Mouse (Mus musculus) left cerebral cortex, postnatal 14 days (tissue): ENCODE measurements around the gene Slfn8. TPM values are rescaled to one million over a fixed set of nuclear protein-coding genes. Genes with fewer than 3 reads are reported as not detected.
A peak's percentile ranks its signal among the peaks of the same experiment; 100 is the strongest.
"Not testable (repeated sequence)": the region's sequence is repeated elsewhere in the genome, so short reads cannot be mapped to it uniquely, and the experiment has no call there.

ENCODE experiments used
- DNase-seq, 2 experiments: peaks; one replicate each; pipeline ENCODE4 v3.0.0; 2021 to 2022; ENCODE audit warnings: low spot score in 2 of 2, mixed read lengths in 1 of 2
- intact Hi-C: fragments of 180-260 bp; cut with DNase I; formaldehyde crosslinking; loops from one replicate; pipeline ENCODE4 v1.15.1; 2025
- long read RNA-seq, 2 experiments: library from polyadenylated mRNA; stranded (forward); transcript quantifications; one replicate each; pipeline ENCODE4 v2.0.0; 2021
- total RNA-seq, 2 experiments: library from RNA; stranded (reverse); gene quantifications; 2 replicates each; pipeline ENCODE4 v1.2.3; 2021

The Slfn8 gene
- total RNA-seq: under 1 TPM; 0.36 to 0.62 TPM
- long read RNA-seq, experiment 1: 0 reads
- long read RNA-seq, experiment 2: 0 reads

DNA sequence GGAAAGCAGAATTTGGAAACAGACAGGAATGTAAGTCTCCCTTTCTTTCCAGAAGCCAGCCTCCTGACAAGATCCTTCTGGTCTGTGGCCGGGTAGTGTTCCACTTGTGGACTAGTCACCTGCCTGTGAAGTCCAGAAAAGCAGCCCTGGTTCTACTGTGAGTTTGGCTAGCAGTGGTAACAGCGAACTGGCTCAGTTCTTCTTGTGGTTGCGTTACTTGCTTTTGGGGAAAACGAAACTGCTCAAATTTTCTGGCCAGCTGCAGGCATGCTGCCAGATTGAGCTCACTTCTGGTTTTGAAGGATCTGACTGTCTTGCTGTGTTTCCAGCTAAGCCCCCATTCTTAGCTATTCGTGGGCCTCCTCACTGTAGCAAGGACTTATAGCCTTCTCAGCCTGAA is at the start of gene Slfn8:
Gene Slfn8, minus strand, starts transcription at position 190 of the 400 bp plus-strand sequence.
- peak; percentile 10 to 39 for DNase-seq
- intact Hi-C loops: no loop called here

GRCm38 (mm10) chr11:83067982-83068694 is 47.5 kb upstream of the Slfn8 start:
- no peak for DNase-seq
- intact Hi-C loops: no loop called here

DNA sequence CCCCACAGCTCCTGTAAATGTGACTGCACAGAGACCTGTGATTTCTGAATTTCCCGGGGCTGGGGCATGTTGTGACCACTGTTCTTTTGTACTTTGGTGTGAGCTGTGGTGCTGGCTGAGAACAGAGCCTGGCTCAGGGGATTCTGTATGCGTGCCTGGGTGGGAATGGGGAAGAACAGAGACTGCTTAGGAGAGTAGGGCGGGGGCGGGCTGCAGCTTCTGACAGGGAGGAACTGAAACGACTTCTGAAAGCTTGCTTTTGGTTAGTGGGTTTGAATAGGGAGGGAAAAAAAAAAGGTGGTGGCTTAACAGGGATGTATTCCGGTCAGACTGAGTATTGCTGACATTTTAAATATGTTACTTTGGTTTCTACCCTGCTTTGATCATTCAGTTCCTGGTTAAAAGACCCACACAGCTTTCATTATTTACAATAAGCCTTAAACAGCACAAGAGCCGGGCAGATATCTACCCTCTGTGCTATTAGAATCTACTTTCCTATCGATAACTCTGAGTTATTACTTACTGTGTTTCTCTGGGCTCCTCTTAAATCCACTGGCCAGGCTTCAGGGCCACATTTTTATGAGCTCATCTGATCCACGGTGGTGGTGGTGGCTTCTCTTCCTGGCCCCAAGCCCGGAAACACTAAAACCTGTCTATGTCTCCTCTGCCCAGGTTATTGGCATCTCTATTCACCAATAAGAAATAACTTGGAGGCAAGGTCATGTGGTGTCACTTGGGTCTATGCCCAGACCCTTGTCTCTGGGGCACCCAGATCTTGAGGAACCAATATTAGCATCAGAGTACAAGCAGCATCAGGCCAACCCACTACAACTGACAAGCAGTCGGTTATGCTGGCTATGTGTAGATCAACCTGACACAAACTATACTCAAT is 46.3 kb upstream of the Slfn8 start:
- intact Hi-C loops: no loop called here
- DNase-seq: peak; percentile 12 to 24

- DNase-seq: no peak
- intact Hi-C loops: no loop called here
These were observed 45.1 kb upstream of the Slfn8 start for GRCm38 (mm10) chr11:83065441-83066344.

DNA sequence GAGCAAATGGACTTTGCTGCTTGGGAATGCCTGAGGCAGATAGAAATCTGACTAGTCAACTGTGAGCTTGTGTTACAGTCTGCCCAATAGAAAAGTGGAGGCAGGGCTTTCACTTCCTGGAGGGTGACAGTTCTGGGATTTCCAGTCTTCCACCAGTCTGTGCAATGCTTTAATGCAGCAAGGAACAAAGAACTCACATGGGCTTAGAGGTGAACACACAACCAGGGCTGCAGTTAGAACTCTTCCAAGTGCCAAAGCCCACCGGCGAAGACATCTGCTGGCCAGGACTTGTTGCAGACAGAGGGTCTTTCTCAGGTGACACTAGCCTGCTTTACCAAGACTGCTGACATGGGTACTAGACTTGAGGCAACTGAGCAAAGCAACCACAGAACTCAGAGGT is 44.3 kb upstream of the Slfn8 start, which contains the start of gene Slfn2:
Gene Slfn2, plus strand, starts transcription at position 167 of the 400 bp plus-strand sequence.
- DNase-seq: no peak
- intact Hi-C loops: no loop called here

DNA sequence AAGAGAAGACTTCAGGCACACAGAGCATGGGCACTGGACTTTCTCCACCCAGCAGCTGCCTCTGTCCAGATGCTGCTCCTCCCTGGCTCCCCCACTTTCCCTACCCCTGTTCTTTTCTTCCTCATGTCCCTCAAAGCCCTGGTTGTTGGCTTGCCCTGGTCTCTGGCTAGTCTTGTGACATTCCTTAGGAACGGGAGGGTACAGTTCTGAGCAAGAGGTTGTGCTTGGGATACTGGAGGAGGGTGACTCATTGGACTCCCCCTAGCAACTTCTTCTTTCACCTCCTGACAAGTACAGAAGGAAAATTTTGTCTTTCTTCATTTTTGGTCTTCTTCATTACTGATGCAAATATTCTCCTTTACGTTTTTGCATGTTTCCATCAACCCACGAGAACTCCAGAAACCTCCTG is 43.3 kb upstream of the Slfn8 start:
- no peak for DNase-seq
- intact Hi-C loops: no loop called here

DNA sequence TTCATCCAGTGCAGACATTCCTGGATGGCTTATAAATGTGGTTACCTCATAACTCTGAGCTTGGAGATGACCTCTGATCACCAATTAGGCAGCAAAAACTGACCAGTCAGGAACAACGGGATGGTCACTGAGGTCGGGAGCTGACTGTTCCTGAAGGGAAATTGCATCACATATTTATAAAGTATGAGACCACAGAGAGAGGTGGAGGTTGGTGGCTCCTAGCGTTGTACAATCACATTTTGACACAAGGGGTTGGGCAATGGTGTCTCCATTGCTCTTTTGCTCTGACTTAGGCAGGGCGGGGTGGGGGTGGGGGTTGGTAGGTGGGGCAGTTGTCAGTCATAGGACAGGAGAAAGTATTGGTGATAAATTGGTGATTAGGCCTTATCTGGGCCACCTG is 42.5 kb upstream of the Slfn8 start:
- intact Hi-C loops: no loop called here
- DNase-seq: no peak

GRCm38 (mm10) chr11:83061806-83062205 is 41.2 kb upstream of the Slfn8 start:
- no peak for DNase-seq
- intact Hi-C loops: no loop called here

GRCm38 (mm10) chr11:83060412-83061020 is 39.9 kb upstream of the Slfn8 start:
- peak in 1 of 2 experiments; percentile 11 for DNase-seq

GRCm38 (mm10) chr11:83057863-83058262 is 37.3 kb upstream of the Slfn8 start:
- intact Hi-C loops: no loop called here
- DNase-seq: peak; percentile 13 to 57

More at GRCm38 (mm10) chr11:83060412-83061020, 39.9 kb upstream of the Slfn8 start:
- intact Hi-C loops: no loop called here

GRCm38 (mm10) chr11:83045642-83046041 is 25.0 kb upstream of the Slfn8 start:
- intact Hi-C loops: no loop called here
- DNase-seq: no peak

- intact Hi-C loops: no loop called here
- DNase-seq: no peak
These were observed 23.3 kb upstream of the Slfn8 start for GRCm38 (mm10) chr11:83043891-83044290.

DNA sequence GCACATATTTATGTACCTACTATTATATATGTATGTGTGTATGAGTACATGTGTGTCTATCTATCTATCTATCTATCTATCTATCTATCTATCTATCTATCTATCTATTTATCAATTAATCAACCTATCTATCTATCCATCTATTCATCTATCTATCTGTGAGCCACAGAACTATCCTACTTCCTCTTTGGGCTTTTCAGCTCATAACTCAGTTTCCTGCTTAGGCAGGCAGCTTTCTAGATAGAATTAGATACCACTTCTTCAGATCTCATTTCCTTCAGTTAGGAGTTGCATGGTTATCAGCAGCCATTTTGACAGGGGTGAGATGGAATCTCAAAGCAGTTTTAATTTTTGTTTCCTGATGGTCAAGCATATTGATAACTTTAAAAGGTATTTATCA is 20.4 kb upstream of the Slfn8 start:
- DNase-seq: no peak
- intact Hi-C loops: no loop called here

DNA sequence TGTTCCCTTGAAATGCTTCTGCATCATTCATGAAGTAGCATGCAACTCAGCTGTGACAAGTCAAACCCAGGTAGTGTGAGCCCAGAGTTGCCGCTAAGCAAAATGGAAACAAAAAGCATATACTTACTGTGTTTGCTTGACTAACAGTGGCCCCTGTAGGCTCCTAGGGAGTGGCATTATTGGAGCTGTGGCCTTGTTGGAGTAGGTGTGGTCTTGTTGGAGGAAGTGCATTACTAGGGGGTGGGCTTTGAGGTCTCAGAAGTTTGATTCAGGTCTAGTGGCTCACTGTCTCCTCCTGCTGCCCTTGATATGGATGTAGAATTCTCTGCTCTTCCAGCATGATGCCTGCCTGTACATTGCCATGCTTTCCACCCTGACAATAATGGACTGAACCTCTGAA is 19.7 kb upstream of the Slfn8 start:
- DNase-seq: no peak
- intact Hi-C loops: no loop called here

GRCm38 (mm10) chr11:83039796-83040195 is 19.2 kb upstream of the Slfn8 start:
- intact Hi-C loops: no loop called here

DNA sequence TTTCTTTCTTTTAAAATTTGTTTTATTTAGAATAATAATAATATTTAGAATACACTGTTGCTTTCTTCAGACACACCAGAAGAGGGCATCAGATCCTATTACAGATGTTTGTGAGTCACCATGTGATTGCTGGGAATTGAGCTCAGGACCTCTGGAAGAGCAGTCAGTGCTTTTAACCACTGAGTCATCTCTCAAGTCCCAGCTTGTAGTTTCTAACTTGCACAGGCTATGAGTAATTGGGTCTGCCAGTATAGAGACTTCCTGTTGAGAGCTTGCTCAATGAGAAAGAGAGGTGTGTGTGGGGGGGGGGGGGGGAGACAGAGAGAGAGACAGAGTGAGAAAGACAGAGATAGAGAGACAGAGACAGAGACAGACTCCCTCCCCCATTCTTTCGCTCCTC is 18.5 kb upstream of the Slfn8 start:
- DNase-seq: no peak

More at GRCm38 (mm10) chr11:83039796-83040195, 19.2 kb upstream of the Slfn8 start:
- no peak for DNase-seq

GRCm38 (mm10) chr11:83038686-83039085 is 18.1 kb upstream of the Slfn8 start:
- intact Hi-C loops: not testable (repeated sequence)

More for the DNA sequence above, 18.5 kb upstream of the Slfn8 start:
- intact Hi-C loops: no loop called here

DNA sequence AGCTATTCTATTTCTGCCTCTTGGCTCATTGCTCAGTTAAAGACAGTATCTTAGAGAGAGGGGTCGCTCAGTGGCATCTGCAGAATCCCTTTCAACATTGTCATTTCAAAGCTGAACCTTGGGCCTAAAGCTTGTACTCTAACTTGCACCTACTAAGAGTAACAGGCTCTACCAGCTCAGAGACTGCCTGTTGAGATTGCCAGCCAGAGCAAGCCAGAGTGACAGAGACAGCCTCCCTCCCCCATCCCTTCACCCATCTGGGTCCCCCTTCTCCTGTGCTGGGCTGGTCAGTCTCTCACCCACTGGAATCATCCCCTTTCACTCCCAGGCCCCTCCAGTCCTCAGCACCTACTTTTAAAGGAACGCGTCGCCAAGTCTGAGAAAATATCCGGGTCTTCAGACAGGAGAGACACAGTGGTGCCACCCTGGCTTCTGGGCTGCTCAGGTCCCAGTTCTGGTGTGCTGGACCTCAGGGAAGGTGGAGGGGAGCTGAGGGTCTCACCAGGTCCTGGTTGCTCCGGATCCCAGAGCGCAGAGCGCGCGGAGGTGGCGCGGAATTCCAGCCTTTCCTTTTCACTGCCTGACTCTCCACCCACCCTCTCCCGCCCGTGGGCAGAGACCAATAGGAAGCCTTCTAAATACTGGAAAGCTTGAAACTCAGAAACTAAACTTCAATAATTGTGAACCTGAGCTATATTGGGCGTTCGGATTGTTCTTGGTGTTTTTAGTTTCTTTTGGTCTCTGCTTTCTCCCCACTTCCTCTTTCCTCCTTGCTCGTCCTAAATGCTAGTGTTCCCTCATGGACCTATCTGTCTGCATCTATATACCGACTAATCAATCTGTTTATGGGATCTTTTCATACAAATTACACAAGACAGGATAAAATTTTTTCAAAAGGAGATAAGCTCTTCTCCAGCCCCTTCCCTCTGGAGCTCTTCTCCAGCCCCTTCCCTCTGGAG is 770 bp downstream of the Slfn8 start:
- intact Hi-C loops, DNase-seq: not testable (repeated sequence)

More at GRCm38 (mm10) chr11:83038686-83039085, 18.1 kb upstream of the Slfn8 start:
- not testable (repeated sequence) for DNase-seq
